Mouse (Mus musculus) left cerebral cortex, postnatal 36 days (tissue): ENCODE results near the gene Tmem53. TPM values are rescaled to one million over a fixed set of nuclear protein-coding genes. Genes with fewer than 3 reads are reported as not detected.
A peak's percentile ranks its signal among the peaks of the same experiment; 100 is the strongest.
"Not testable (repeated sequence)": the region's sequence is repeated elsewhere in the genome, so short reads cannot be mapped to it uniquely, and the experiment has no call there.

ENCODE experiments used
- DNase-seq, 2 experiments: peaks; one replicate each; pipeline ENCODE4 v3.0.0; 2021 to 2022; ENCODE audit warnings: low spot score in 2 of 2, mixed read lengths in 1 of 2
- intact Hi-C: fragments of 180-260 bp; cut with DNase I; formaldehyde crosslinking; loops from one replicate; pipeline ENCODE4 v1.15.1; 2025
- total RNA-seq, 2 experiments: library from RNA; stranded (reverse); gene quantifications; 2 replicates each; pipeline ENCODE4 v1.2.3; 2021

Gene Tmem53
- total RNA-seq, 2 experiments from 2014 or later: 4.1 to 5.6 TPM

GRCm38 (mm10) chr4:117240867-117241266 is 10.9 kb upstream of the Tmem53 start:
- no peak for DNase-seq
- intact Hi-C loops: no loop called here

DNA sequence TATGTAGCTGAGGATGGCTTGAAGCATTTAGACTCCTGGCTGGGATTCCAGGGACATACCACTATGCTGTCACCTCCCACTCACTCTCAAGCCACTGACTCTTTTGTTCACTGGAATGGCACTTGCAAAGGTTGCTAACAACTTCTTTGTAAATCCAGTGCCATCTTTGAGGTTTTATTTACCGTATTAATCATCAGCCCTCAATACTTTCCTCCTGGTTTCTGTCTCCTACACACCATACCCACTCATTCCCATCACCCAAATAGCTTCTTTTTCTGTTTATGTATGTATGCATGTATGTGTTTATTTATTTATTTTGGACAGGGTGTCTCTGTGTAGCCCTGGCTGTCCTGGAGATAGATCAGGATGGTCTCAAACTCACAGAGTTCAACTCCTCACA is 769 bp upstream of the Tmem53 start:
- intact Hi-C loops: no loop called here
- DNase-seq: no peak

GRCm38 (mm10) chr4:117252351-117252750 is 600 bp downstream of the Tmem53 start:
- intact Hi-C loops: no loop called here
- DNase-seq: no peak

DNA sequence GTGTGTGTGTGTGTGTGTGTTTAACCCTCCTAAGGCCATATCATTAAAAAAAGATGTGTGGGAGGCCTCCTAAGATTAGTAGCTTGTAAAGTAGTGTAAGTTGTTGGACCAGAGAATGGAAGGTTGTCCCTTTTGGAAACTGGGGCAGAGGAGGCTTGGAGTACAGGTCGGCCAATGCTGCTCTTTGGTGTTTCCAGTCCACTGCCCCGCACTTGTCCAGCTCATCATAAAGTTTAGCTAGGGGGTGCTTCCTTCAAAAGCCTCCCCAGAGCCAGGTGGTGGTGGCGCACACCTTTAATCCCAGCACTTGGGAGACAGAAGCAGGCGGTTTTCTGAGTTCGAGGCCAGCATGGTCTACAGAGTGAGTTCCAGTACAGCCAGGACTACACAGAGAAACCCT is 1.0 kb downstream of the Tmem53 start:
- intact Hi-C loops: no loop called here
- no peak for DNase-seq

GRCm38 (mm10) chr4:117253218-117254016 is 1.7 kb downstream of the Tmem53 start:
- no peak for DNase-seq
- intact Hi-C loops: no loop called here

- intact Hi-C loops: no loop called here
These were observed 2.4 kb downstream of the Tmem53 start for GRCm38 (mm10) chr4:117254017-117254627.

GRCm38 (mm10) chr4:117254672-117255071 is 2.9 kb downstream of the Tmem53 start:
- intact Hi-C loops: no loop called here
- no peak for DNase-seq

More at GRCm38 (mm10) chr4:117254017-117254627, 2.4 kb downstream of the Tmem53 start:
- no peak for DNase-seq

GRCm38 (mm10) chr4:117259909-117260308 is 8.2 kb downstream of the Tmem53 start:
- intact Hi-C loops, DNase-seq: not testable (repeated sequence)

GRCm38 (mm10) chr4:117261222-117261621 is 9.5 kb downstream of the Tmem53 start:
- intact Hi-C loops: no loop called here
- DNase-seq: no peak

DNA sequence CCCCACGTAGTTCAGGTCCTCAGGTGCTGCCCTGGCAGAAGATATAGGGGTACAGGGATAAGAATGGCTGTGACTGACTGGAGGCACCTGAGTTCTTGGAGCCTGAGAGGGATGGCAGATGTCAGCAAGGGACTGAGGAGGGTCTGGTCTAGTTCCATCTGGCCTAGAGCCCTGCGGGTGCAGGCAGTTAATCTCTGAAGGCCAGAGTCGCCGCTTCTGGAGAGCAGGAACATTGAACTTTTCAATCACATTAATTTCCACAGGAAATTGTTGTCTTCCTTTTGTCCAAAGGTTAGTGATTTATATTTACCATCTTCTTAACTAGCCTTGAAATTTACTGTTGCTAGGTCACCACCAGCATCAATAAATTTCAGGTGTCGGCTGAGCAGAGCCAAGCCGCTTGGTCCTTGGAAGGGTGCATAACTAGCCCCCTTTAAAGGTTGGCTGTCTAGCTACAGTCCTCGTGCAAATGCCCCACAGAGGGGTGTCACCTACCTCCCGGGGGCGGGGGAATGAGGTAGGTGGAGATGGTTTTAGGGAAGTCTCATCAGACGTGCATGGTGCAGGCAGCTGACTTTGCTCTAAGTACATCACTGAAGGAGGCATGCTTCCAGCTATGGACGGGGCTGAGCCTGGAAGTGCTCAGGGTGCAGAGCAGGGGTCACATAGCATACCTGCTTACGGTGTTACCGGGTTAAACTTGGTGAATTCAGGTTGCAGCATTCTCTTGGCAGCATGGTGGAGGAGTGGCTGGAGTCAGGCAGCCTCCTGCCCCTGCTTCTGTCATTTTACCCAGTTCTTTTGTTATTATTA is 10.6 kb downstream of the Tmem53 start:
- intact Hi-C loops: no loop called here
- DNase-seq: no peak

DNA sequence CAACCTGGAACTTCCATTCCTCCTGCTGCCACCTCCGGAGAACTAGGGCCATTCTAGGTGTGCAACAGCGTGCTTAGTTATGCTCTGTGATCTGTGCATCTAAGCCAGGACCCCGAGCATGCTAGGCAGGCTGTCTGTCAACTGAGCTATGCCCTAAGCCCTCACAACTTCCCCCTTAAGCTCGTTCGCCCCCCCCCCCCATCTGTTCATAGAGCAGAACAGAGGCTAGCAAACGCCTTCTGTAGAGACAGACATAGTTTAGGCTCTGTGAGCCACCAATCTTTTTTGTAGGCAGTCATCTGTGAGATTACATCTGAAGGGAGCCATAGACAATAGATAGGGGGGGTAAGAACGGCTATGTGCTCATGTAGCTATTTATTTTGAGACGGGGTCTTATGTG is 11.2 kb downstream of the Tmem53 start:
- no peak for DNase-seq
- intact Hi-C loops: no loop called here

GRCm38 (mm10) chr4:117267284-117267683 is 15.5 kb downstream of the Tmem53 start:
- intact Hi-C loops: no loop called here

DNA sequence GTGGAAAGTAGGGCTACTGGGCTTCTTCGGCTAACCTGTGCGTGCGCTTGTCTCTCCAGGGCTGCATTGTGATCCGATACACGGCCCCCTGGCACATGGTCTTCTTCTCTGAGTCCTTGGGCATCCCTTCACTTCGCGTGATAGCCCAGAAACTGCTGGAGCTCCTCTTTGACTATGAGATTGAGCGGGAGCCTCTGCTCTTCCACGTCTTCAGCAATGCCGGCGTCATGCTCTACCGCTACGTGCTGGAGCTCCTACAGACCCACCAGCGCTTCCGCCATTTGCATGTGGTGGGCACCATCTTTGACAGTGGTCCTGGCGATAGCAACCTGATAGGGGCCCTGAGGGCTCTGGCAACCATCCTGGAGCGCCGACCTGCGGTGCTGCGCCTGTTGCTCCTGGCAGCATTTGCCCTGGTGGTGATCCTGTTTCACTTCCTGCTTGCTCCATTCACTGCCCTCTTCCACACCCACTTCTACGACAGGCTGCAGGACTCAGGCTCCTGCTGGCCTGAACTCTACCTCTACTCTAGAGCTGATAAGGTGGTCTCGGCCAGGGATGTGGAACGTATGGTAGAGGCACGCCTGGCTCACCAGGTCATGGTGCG is 16.2 kb downstream of the Tmem53 start:
- intact Hi-C loops: no loop called here

More at GRCm38 (mm10) chr4:117267284-117267683, 15.5 kb downstream of the Tmem53 start:
- peak; percentile 68 to 71 for DNase-seq

GRCm38 (mm10) chr4:117270278-117270677 is 18.5 kb downstream of the Tmem53 start:
- peak; percentile 62 to 71 for DNase-seq

More for the DNA sequence above, 16.2 kb downstream of the Tmem53 start:
- no peak for DNase-seq

DNA sequence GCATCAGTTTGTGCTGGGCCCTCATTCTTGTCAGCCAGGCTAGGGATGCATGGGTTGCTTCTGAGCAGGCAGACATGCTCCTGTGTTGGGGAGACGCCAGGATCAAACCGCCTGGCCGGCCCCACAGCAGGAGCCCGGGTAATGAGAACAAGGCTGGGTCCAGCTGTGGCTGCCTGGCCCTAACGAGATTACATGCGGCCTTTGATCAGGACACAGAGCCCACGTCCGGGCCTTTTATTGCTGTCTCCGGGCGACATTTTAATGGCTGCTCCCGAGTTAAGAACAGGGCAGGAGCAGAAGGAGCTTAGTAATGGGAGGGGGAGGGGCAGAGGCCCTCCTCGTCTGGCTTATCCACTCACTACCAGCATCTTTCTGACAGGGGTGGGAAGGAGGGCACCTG is 20.7 kb downstream of the Tmem53 start:
- intact Hi-C loops: loop anchor here (5.0 kb wide), 1 partner anchor 405 kb away; no protein-coding TSS in a partner anchor
- DNase-seq: no peak

More at GRCm38 (mm10) chr4:117270278-117270677, 18.5 kb downstream of the Tmem53 start:
- intact Hi-C loops: loop anchor here (2.0 to 5.0 kb wide), 3 partner anchors 43 to 407 kb away; no protein-coding TSS in a partner anchor

- intact Hi-C loops: loop anchor here (5.0 kb wide), 1 partner anchor 403 kb away; no protein-coding TSS in a partner anchor
- DNase-seq: no peak
These were observed 23.0 kb downstream of the Tmem53 start for GRCm38 (mm10) chr4:117274720-117275119.

DNA sequence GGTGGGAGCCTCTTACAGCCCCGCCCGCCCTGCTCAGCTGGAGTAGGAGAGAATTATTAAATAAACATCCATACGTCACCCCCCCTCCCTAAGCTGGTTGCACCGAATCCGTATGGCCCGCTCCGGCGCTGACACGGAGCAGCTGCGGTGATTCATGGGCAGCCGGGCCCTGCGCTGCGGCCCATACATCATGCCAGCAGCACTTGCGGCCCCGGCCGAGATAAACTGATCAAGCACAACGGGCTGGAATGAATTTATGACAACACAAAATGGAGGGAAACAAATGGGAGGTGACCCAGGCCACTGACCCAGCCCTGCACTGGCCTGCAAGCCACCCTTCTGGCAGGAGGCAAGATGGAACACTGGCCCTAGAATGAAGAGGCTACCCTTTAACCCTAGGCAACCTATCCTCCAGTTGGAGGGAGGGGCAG is 24.5 kb downstream of the Tmem53 start:
- intact Hi-C loops: no loop called here
- DNase-seq: no peak

- peak in 1 of 2 experiments; percentile 31 for DNase-seq
- intact Hi-C loops: no loop called here
These were observed 25.3 kb downstream of the Tmem53 start for GRCm38 (mm10) chr4:117277021-117277420.

DNA sequence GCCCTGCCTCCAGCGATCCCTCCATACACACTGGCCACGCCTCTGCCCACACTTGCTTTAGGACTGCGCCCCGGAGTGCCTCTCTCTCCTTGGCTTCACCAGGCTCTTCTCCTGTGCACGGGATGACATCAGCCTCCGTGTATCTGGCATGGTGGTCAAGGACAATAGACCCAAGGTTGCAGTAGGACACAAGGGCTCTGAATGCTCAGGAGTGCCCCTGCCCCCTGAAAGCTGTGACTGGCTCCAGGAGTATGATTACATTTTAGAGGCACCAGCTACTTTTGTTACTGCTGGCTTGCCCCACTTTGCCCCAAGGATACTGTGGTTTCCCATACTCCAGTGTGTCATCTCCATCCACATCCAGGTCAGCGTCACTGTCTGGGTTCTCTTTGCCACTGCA is 25.9 kb downstream of the Tmem53 start:
- no peak for DNase-seq
- intact Hi-C loops: no loop called here
